Mouse (Mus musculus) forebrain, embryonic 15.5 days (tissue): ENCODE results near the gene Fhl2. TPM values are rescaled to one million over a fixed set of nuclear protein-coding genes. Genes with fewer than 3 reads are reported as not detected.

Experiments
- ATAC-seq: fragments of 200-750 bp; cut with Nextera tagmentation; replicated peaks from 2 replicates; pipeline ENCODE4 v1.8.0; 2017; ENCODE audit warnings: mild to moderate bottlenecking, moderate TSS enrichment, moderate library complexity
- H3K27ac ChIP-seq: fragments of 300-500 bp; sonication (generic); replicated peaks from 2 replicates; pipeline ENCODE4 v1.5.1; 2015; ENCODE audit warnings: mild to moderate bottlenecking, inconsistent platforms
- H3K27me3 ChIP-seq: fragments of 300-500 bp; sonication (generic); 2 replicates; pipeline ENCODE4 v1.6.1; 2015; ENCODE audit warnings: inconsistent platforms
- H3K36me3 ChIP-seq: fragments of 300-500 bp; sonication (generic); 2 replicates; pipeline ENCODE4 v1.6.1; 2015; ENCODE audit warnings: mild to moderate bottlenecking, inconsistent platforms
- H3K4me1 ChIP-seq: fragments of 300-500 bp; sonication (generic); 2 replicates; pipeline ENCODE4 v1.6.1; 2015; ENCODE audit warnings: inconsistent platforms
- H3K4me2 ChIP-seq: fragments of 300-500 bp; sonication (generic); replicated peaks from 2 replicates; pipeline ENCODE4 v1.6.1; 2015; ENCODE audit warnings: mild to moderate bottlenecking, inconsistent platforms
- H3K4me3 ChIP-seq: fragments of 300-500 bp; sonication (generic); 2 replicates; pipeline ENCODE4 v1.5.1; 2015; ENCODE audit warnings: mild to moderate bottlenecking, inconsistent platforms
- H3K9ac ChIP-seq: fragments of 300-500 bp; sonication (generic); replicated peaks from 2 replicates; pipeline ENCODE4 v1.6.1; 2015; ENCODE audit warnings: mild to moderate bottlenecking, inconsistent platforms
- H3K9me3 ChIP-seq: fragments of 300-500 bp; sonication (generic); 2 replicates; pipeline ENCODE4 v1.6.1; 2016; ENCODE audit warnings: inconsistent platforms
- WGBS: fragments of 180-500 bp; shearing (Covaris S2); methylation state at CpG from one replicate; pipeline ENCODE4 v1.1.7; 2015; ENCODE audit warnings: mixed read lengths; 5-methylcytosine and 5-hydroxymethylcytosine counted together
- polyA plus RNA-seq: library from polyadenylated mRNA; unstranded; fragments of >200 nt; fragmentation: Nextera tagmentation; extraction: Ambion mirVana; gene quantifications from 2 replicates; pipeline ENCODE4 v1.2.1, GENCODE M21; 2015

Fhl2 gene
- polyA plus RNA-seq, 1 experiment from 2014 or later: 14.7 TPM

DNA sequence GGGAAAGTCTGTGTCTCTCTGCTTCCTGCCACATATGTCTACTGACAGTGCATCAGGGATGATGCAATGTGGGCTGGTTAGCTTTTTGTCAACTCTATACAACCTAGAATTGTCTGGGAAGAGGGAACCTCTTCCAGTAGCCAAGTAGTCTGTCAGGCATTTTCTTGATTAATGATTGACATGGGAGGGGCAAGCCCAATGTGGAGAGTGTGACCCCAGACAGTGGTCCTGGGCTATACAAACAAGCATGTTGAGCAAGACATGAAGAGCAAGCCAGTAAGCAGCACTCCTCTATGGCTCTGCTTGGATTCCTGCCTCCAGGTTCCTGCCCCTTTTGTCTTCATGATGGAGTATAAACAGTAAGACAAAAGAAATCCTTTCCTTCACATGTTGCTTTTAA, 69.6 kb downstream of the Fhl2 start:
- Histone ChIP-seq H3K36me3 (no peaks in the 10 kb centered on the region), H3K4me3 (no peak overlapping the region), H3K27me3 (no peaks in the 10 kb centered on the region), H3K9me3 (no peaks in the 10 kb centered on the region), H3K4me2 (no peak overlapping the region), H3K9ac (no peak overlapping the region), H3K4me1 (no peaks in the 10 kb centered on the region; the same call in 1 of the 2 replicates), H3K27ac (no peak overlapping the region)
- no peak for ATAC-seq

DNA sequence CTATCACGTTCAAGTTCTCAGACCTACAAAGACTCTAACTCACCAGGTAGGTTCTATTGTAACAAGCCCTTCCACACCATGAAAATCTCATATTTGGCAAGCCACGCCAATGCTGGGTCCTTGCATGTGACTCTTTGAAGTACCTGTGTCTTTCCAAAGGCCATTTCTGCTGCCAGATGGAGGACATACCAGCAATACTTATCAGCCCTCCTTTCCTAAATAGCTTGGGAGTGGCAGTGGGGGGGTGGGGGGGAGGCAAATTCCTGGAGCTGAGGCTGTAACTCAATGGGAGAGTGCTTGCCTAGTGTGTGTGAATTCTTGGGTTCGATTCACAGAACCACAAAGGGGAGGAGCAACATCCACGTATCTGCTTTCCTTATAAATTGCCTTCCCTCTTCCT, 72.1 kb downstream of the Fhl2 start:
- Histone ChIP-seq H3K9me3 (no peaks in the 10 kb centered on the region), H3K9ac (no peak overlapping the region), H3K4me3 (no peak overlapping the region), H3K4me2 (no peak overlapping the region), H3K4me1 (no peaks in the 10 kb centered on the region), H3K27me3 (no peaks in the 10 kb centered on the region), H3K36me3 (no peaks in the 10 kb centered on the region), H3K27ac (no peak overlapping the region)
- 82% methylated on average over 4 of the region's 4 CpGs for WGBS
- ATAC-seq: no peak

DNA sequence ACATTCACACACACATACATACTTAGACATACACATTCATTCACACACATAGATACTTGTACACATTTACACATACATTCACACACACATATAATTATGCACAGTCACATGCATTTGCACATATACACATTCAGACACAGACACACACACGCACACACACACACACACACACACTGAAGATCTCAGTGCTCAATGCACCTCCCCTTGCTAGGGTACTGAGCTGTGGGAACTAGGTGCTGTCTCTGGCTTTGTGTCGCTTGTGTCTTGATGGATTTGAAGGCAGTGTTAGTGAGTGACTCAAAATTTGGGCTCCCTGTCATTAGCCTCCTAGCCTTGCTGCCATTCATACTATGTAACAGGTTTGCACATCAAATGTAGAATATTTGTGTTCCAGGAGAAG, 74.2 kb downstream of the Fhl2 start:
- Histone ChIP-seq H3K4me2 (no peak overlapping the region), H3K4me3 (no peak overlapping the region), H3K9me3 (no peaks in the 10 kb centered on the region), H3K4me1 (no peaks in the 10 kb centered on the region), H3K9ac (no peak overlapping the region), H3K27me3 (no peaks in the 10 kb centered on the region), H3K27ac (no peak overlapping the region), H3K36me3 (peaks cover 11% of the 10 kb centered on the region)
- no peak for ATAC-seq
- WGBS: 96% methylated on average over 2 of the region's 2 CpGs

DNA sequence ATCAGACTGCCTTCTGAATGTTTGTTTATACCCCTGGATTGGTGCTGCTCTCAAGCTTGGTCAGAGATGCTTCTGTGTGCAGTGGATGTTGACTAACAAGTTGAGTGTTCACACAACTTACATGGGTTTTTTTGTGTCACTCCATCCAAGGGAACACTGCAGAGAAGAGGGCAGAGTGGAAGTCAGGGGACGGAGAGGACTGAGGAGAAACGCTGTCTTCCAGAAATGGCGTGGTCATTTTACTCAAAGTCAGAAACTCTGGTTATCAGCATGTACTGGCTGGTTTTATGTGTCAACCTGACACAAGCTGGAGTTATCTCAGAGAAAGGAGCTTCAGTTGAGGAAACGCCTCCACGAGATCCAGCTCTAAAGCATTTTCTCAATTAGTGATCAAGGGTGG, 75.8 kb downstream of the Fhl2 start:
- H3K27me3 ChIP-seq: no peaks in the 10 kb centered on the region
- 96% methylated on average over 5 of the region's 5 CpGs for WGBS
- no peak overlapping the region for H3K4me2 ChIP-seq
- ATAC-seq: no peak
- peaks cover 23% of the 10 kb centered on the region for H3K36me3 ChIP-seq
- H3K4me1 ChIP-seq: no peaks in the 10 kb centered on the region
- H3K27ac ChIP-seq: no peak overlapping the region
- H3K4me3 ChIP-seq: no peak overlapping the region
- H3K9ac ChIP-seq: no peak overlapping the region
- no peaks in the 10 kb centered on the region for H3K9me3 ChIP-seq

DNA sequence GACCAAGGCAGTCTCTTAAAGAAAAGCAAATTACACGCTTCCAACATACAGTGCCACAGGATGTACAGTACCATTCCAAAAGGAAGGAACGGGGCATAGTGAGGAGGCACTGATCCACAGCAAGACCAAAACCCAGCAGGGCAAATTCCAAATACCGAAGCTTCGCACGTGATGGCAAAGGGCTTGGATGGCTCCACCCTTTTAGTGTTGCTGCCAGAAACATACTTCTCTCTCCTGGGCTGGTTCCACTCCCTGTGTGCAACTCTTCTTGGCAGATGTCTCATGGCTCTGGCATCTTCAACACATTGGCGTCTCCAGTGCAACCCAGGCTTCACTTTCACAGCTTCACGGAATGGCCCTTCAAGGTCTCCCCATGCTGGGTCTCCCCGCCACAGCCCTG, 79.3 kb downstream of the Fhl2 start:
- no peak overlapping the region for H3K27ac ChIP-seq
- no peaks in the 10 kb centered on the region for H3K4me1 ChIP-seq
- H3K4me2 ChIP-seq: no peak overlapping the region
- WGBS: 91% methylated on average over 8 of the region's 8 CpGs
- no peak overlapping the region for H3K4me3 ChIP-seq
- H3K27me3 ChIP-seq: no peaks in the 10 kb centered on the region
- no peaks in the 10 kb centered on the region for H3K9me3 ChIP-seq
- no peak for ATAC-seq
- H3K36me3 ChIP-seq: peaks cover 43% of the 10 kb centered on the region
- H3K9ac ChIP-seq: no peak overlapping the region

DNA sequence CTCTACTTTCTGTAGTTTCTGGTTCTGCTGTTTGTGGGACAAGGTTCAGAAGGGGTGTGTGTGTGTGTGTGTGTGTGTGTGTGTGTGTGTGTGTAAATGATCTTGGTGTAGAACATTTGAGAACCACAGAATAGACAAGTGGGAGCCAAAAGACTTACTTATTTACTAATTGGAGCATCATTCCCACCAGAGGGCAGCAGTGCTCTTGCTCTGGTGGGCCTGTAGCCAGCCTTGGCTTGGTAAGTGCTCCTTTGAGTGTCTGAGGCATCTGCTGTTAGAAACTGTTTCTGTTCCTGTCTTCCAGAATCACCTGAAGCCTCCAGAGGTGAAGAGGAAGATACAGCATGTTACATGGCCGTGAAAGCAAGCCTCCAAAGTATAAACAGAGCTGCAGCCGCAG, 83.9 kb downstream of the Fhl2 start:
- no peak overlapping the region for H3K27ac ChIP-seq
- H3K4me2 ChIP-seq: no peak overlapping the region
- H3K36me3 ChIP-seq: peaks cover 62% of the 10 kb centered on the region
- no peaks in the 10 kb centered on the region for H3K4me1 ChIP-seq
- H3K27me3 ChIP-seq: no peaks in the 10 kb centered on the region
- no peaks in the 10 kb centered on the region for H3K9me3 ChIP-seq
- WGBS: 88% methylated on average over 2 of the region's 2 CpGs
- H3K4me3 ChIP-seq: no peak overlapping the region
- peak; percentile 57 for ATAC-seq
- H3K9ac ChIP-seq: no peak overlapping the region

DNA sequence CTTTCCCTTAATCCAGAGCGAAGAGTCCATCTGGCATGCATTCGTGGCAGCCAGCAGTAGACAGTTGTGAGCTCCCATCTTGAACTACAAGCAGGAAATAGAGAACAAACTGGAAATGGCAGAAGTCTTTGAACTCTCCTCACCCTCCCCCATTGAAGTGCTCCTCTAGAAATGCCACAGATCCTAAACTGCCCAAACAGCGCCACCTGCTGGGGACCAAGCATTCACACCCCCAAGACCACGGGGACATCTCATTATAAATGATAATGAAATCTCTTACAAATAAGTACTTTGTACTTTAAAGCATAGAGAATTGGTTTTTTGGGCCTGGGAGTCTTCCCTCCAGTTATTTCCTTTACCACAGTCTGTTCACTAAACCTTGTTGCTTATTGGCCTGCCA, 86.2 kb downstream of the Fhl2 start:
- 47% methylated on average over 4 of the region's 4 CpGs for WGBS
- Histone ChIP-seq H3K27ac (no peak overlapping the region), H3K4me2 (no peak overlapping the region), H3K4me1 (no peaks in the 10 kb centered on the region), H3K9ac (no peak overlapping the region), H3K27me3 (no peaks in the 10 kb centered on the region), H3K36me3 (peaks cover 58% of the 10 kb centered on the region), H3K9me3 (no peaks in the 10 kb centered on the region), H3K4me3 (no peak overlapping the region)
- ATAC-seq: no peak

DNA sequence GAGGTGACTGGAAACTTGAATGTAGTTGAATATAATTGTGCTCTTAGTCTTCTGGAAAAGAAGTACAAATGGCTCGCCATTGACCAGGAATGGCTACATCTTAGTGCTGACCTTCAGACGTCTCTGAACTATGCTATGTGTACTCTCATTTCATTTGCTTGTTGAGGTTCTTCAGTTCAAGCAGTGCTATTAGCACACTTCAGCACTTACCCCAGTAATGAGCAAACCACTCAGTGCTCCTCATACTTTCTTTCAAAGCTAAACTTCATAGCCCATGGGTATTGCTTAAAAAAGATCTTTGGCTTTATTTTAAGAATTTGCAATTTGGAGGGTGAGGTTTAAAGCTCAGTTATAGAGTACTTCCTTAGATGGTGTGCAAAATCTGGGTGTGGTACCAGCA, 88.1 kb downstream of the Fhl2 start:
- Histone ChIP-seq H3K4me1 (no peaks in the 10 kb centered on the region), H3K4me3 (no peak overlapping the region), H3K27ac (no peak overlapping the region), H3K27me3 (no peaks in the 10 kb centered on the region), H3K9me3 (no peaks in the 10 kb centered on the region), H3K4me2 (no peak overlapping the region), H3K36me3 (peaks cover 57% of the 10 kb centered on the region), H3K9ac (no peak overlapping the region)
- ATAC-seq: no peak
- 93% methylated on average over 2 of the region's 2 CpGs for WGBS

DNA sequence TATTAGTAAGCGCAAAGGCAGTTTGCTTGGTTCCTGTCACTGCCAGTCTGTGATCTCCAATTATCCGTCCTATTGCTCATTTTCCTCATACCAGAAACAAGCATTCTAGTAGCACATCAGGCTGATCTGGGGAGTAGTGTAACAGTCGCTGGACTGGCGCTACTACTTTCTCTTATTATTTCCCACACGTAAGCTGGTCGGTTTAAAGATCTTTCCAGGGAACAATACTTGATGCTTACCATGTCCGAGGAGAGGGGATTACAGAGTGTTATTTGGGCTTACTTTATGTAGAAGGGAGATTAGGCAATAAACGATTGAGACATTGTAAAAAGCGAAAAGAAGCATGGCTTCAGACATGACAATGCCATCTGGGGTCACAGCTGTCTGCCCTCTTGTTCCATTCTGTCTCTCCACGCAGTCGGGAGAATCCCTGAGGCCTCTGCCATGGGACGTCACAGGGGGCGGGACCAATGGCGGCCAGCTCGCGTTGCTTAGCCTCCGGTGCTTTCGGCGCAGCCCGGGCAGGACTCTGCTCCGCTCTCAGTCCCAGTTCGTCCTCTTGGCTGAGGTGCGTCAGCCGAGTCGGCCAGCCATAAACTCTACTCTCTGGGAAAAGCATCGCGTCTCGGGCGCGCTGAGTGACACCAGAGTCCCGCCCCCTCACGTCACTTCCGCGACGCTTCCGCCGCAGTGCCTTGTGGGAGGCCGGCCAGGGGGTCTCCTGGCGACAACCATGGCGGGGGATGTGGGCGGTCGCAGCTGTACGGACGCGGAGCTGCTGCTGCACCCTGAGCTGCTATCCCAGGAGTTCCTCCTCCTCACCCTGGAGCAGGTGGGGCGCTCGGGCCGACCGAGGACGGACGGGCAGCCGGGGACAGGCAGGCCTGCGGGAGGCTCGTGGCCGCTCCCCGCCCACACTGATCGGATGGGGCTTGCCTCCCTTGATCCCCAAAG, 98.5 kb downstream of the Fhl2 start, which contains the start of the genes Tgfbrap1 and AI597479:
Gene Tgfbrap1 (minus strand): TSS at position 607 of the 954 bp plus-strand sequence.
Gene AI597479 (plus strand): TSS at position 680 of the 954 bp plus-strand sequence.
- peak; percentile 96 for ATAC-seq
- peak within 1 kb of the TSS; percentile 64 for H3K4me3 ChIP-seq
- under 1% methylated on average over 57 of the region's 57 CpGs for WGBS

DNA sequence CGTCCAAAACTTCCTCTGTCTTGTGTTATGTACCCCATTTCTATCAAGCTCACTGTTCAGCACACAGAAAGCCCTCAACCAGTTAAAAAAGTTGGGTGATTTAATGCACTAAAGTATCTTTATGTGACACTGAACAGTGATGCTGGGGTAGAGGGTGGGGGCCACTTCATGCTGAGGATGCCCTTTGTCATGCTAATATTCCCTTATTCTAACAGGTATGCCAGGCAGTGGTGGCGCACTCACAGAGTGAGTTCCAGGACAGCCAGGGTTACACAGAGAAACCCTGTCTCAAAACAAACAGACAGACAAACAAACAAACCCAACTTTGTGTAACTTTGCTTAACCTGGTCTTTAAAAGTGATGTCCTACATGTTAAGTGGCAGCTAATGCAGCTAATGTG, 102.6 kb downstream of the Fhl2 start:
- H3K27ac ChIP-seq: no peak overlapping the region

More for the DNA sequence above, 98.5 kb downstream of the Fhl2 start, which contains the start of the genes Tgfbrap1 and AI597479:
- Histone ChIP-seq H3K9ac (peak within 1 kb of the TSS; percentile 90), H3K4me1 (peaks cover 31% of the 10 kb centered on the region), H3K4me2 (peak within 1 kb of the TSS; percentile 73), H3K27me3 (no peaks in the 10 kb centered on the region), H3K27ac (peak within 1 kb of the TSS; percentile 98), H3K9me3 (no peaks in the 10 kb centered on the region), H3K36me3 (peaks cover 15% of the 10 kb centered on the region)

DNA sequence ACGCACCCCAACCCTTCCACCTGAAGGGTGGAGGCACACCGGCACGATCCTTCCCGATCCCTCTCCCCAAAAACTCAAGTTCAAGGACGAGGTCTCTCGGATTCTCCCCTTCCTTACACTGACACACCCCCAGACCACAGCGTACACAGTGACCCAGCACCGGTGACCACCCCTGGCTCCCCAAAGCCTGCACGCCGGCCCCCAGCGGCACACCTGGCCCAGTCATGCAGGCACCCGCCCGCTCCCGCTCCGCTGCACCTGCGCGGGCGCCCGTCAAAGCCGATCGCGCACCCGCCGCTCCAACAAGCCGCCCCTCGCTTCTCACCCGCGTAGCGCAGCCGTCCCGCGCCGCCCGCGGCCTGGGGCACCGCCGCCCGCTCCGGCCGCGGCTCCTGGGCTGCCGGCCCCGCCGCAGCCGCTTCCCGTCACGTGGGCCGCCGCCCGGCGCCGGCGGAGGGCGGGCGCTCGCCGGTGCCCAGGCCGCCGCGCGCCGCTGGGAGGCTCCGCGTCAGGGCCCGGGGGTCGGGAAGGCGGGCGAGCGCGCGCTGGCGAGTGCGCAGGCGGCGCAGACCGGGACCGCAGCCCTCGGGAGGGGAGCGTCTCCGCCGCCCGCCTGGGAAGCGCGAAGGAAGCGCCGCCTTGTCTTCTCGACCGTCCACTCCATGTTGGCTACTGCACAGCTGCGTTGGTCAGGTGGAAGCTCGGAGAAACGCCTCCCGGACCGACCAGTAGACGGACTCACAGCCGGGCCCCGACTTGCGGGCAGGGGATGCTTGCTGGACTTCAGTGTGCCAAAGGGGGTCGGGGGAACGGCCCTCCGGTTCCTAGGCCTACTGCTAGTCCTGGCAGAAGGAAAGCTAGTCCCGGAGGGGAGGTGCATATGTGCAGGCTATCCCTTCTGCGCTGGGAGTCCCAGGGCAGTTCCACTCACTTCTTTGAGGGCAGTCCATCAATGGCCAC, 104.4 kb downstream of the Fhl2 start:
- ATAC-seq: peak; percentile 89
- Histone ChIP-seq H3K4me1 (peaks cover 34% of the 10 kb centered on the region), H3K27me3 (no peaks in the 10 kb centered on the region), H3K36me3 (no peaks in the 10 kb centered on the region), H3K4me2 (peak overlapping the region; percentile 73), H3K4me3 (peak overlapping the region; percentile 68), H3K9ac (peak overlapping the region; percentile 84), H3K27ac (peak overlapping the region; percentile 77), H3K9me3 (no peaks in the 10 kb centered on the region)
- WGBS: under 1% methylated on average over 94 of the region's 102 CpGs

More for the DNA sequence above, 102.6 kb downstream of the Fhl2 start:
- H3K4me2 ChIP-seq: no peak overlapping the region
- WGBS: 70% methylated on average over 2 of the region's 2 CpGs
- H3K4me1 ChIP-seq: peaks cover 42% of the 10 kb centered on the region
- H3K27me3 ChIP-seq: no peaks in the 10 kb centered on the region
- no peak for ATAC-seq
- no peaks in the 10 kb centered on the region for H3K36me3 ChIP-seq
- no peaks in the 10 kb centered on the region for H3K9me3 ChIP-seq
- no peak overlapping the region for H3K9ac ChIP-seq
- H3K4me3 ChIP-seq: no peak overlapping the region
